Mouse (Mus musculus): ENCODE measurements around the gene Pld5. TPM values are rescaled to one million over a fixed set of nuclear protein-coding genes. Genes with fewer than 3 reads are reported as not detected.

Gene Pld5
- polyA plus RNA-seq, 1 experiment from 2014 or later = 4.6 TPM

DNA sequence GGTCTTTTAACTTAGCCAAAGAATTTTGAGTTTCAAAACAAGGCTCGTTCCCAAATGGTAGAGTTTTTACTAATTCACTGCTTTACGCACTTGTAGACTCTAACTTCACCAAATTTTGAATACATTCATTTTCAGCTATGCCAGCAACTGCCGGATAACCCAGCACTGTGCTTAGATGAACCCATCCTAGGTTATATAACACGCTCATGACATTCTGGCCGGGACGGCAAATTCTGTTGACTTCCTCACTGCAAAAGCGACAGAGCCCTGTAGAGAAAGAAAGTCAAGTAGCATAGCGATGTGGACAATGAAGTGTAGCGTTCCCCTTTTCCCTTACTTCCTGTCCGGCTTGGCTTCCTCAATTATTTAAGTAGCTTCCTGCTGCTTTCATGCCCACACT lies 51.3 kb downstream of the Pld5 start:
- H3K4me2 ChIP-seq (ENCODE audit: low read length) = no peak overlapping the region
- peaks cover 4% of the 10 kb centered on the region; the same call in 1 of the 2 replicates for H3K4me1 ChIP-seq (ENCODE audit: control insufficient read depth, insufficient read depth, low read length)
- WGBS = 86% methylated on average over 10 of the region's 10 CpGs
- DNase-seq (no peak), ATAC-seq (ENCODE audit: low FRiP score, low TSS enrichment) (no peak)
- no peaks in the 10 kb centered on the region for H3K36me3 ChIP-seq (ENCODE audit: control insufficient read depth, insufficient read depth, low read length)
- H3K9ac ChIP-seq (replicated peaks; ENCODE audit: low read length) = no peak overlapping the region
- no peaks in the 10 kb centered on the region for H3K9me3 ChIP-seq (ENCODE audit: control insufficient read depth, low read length)
- H3K4me3 ChIP-seq (replicated peaks; ENCODE audit: low read depth, low read length) = no peak overlapping the region
- no peaks in the 10 kb centered on the region for H3K27me3 ChIP-seq (ENCODE audit: control insufficient read depth, insufficient read depth, low read length)
- no peak overlapping the region for H3K27ac ChIP-seq (replicated peaks; ENCODE audit: low read depth, low read length)

DNA sequence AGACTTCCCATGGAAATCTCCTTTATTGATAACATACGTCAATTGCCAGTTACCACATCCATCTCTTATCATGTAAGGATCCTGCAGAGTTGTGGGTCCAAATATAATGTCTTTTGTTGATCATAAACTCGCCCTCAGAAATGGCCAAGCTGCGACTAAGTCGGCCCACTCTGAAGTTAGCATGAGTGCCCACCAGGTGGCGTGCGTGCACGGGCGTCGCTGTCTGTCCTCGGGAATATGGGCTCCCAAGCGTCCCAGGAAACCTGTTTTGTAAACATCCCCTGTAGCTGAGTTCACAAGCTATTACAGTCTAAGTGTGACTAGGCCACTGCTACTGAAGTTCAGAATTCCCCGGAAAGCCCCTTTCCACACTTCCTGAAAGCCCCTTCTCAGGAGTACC lies 51.9 kb downstream of the Pld5 start:
- no peak overlapping the region for H3K9ac ChIP-seq (replicated peaks; ENCODE audit: low read length)
- DNase-seq = peak; percentile 88
- no peak overlapping the region for H3K4me2 ChIP-seq (ENCODE audit: low read length)
- no peak overlapping the region for H3K27ac ChIP-seq (replicated peaks; ENCODE audit: low read depth, low read length)
- H3K27me3 ChIP-seq (ENCODE audit: control insufficient read depth, insufficient read depth, low read length) = no peaks in the 10 kb centered on the region
- H3K9me3 ChIP-seq (ENCODE audit: control insufficient read depth, low read length) = no peaks in the 10 kb centered on the region
- H3K36me3 ChIP-seq (ENCODE audit: control insufficient read depth, insufficient read depth, low read length) = no peaks in the 10 kb centered on the region
- no peak overlapping the region for H3K4me3 ChIP-seq (replicated peaks; ENCODE audit: low read depth, low read length)
- H3K4me1 ChIP-seq (ENCODE audit: control insufficient read depth, insufficient read depth, low read length) = peaks cover 4% of the 10 kb centered on the region; the same call in 1 of the 2 replicates
- WGBS = 7% methylated on average over 12 of the region's 12 CpGs
- peak; percentile 68; the same call in 1 of the 2 replicates for ATAC-seq (ENCODE audit: low FRiP score, low TSS enrichment)

DNA sequence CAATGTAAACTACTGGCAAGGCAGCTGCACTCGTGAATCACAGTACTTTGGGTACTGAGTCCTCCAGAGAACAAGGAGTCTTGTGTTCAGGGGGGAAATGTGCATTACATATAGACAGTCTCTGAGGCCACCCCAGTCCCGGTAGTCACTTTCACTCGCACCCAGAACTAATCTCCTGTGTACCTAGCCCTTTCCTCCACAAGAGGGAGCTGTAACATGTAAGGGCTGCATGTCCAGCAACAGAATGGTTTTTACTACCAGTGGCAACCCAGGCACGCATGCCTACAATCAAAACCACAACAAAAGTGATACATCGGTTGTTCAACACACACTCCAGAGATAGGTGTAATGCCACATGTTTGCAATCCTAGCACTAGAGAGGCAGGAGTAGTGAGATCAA lies 56.9 kb downstream of the Pld5 start:
- Histone ChIP-seq H3K36me3 (ENCODE audit: control insufficient read depth, insufficient read depth, low read length) (no peaks in the 10 kb centered on the region), H3K4me3 (replicated peaks; ENCODE audit: low read depth, low read length) (no peak overlapping the region), H3K4me1 (ENCODE audit: control insufficient read depth, insufficient read depth, low read length) (peaks cover 8% of the 10 kb centered on the region), H3K9ac (replicated peaks; ENCODE audit: low read length) (no peak overlapping the region), H3K9me3 (ENCODE audit: control insufficient read depth, low read length) (no peaks in the 10 kb centered on the region), H3K4me2 (ENCODE audit: low read length) (no peak overlapping the region), H3K27ac (replicated peaks; ENCODE audit: low read depth, low read length) (no peak overlapping the region), H3K27me3 (ENCODE audit: control insufficient read depth, insufficient read depth, low read length) (no peaks in the 10 kb centered on the region)
- WGBS = 91% methylated on average over 5 of the region's 5 CpGs
- DNase-seq (no peak), ATAC-seq (ENCODE audit: low FRiP score, low TSS enrichment) (no peak)

DNA sequence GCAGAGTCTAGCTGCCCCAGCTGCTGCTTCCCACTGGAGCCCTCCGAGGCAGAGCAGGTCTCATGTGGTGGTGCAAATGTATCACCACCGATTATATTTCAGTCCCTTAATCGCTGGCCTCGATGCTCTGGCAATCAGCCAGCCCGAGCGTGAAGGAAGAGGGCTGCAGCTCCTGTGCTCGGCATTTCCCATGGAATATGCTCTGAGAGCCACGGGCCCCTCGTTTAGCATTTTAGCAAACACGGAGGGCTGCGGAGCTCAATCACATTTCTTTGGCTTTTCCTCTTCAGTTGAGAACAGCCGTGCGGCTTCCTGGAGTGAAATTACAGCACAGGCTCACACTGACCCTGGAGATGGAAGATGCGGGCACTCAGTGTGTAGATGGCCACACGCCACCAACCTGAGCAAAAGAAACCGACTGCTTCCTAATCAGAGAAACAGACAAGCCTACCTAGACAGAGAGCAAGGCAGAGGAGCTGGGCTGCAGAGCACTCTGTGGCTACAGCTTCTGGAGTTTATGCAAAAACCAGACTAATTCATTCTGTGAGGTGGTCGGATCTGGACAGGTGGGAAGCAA lies 61.4 kb downstream of the Pld5 start:
- DNase-seq (peak; percentile 78), ATAC-seq (ENCODE audit: low FRiP score, low TSS enrichment) (peak; percentile 69; the same call in 1 of the 2 replicates)
- H3K27ac ChIP-seq (replicated peaks; ENCODE audit: low read depth, low read length) = peak overlapping the region; percentile 75
- H3K9me3 ChIP-seq (ENCODE audit: control insufficient read depth, low read length) = no peaks in the 10 kb centered on the region
- peaks cover 9% of the 10 kb centered on the region for H3K4me1 ChIP-seq (ENCODE audit: control insufficient read depth, insufficient read depth, low read length)
- H3K4me2 ChIP-seq (ENCODE audit: low read length) = peak overlapping the region; percentile 51
- H3K36me3 ChIP-seq (ENCODE audit: control insufficient read depth, insufficient read depth, low read length) = no peaks in the 10 kb centered on the region
- H3K27me3 ChIP-seq (ENCODE audit: control insufficient read depth, insufficient read depth, low read length) = no peaks in the 10 kb centered on the region
- 25% methylated on average over 17 of the region's 17 CpGs for WGBS
- peak overlapping the region; percentile 10; the same call in 1 of the 2 replicates for H3K4me3 ChIP-seq (replicated peaks; ENCODE audit: low read depth, low read length)
- peak overlapping the region; percentile 30 for H3K9ac ChIP-seq (replicated peaks; ENCODE audit: low read length)

DNA sequence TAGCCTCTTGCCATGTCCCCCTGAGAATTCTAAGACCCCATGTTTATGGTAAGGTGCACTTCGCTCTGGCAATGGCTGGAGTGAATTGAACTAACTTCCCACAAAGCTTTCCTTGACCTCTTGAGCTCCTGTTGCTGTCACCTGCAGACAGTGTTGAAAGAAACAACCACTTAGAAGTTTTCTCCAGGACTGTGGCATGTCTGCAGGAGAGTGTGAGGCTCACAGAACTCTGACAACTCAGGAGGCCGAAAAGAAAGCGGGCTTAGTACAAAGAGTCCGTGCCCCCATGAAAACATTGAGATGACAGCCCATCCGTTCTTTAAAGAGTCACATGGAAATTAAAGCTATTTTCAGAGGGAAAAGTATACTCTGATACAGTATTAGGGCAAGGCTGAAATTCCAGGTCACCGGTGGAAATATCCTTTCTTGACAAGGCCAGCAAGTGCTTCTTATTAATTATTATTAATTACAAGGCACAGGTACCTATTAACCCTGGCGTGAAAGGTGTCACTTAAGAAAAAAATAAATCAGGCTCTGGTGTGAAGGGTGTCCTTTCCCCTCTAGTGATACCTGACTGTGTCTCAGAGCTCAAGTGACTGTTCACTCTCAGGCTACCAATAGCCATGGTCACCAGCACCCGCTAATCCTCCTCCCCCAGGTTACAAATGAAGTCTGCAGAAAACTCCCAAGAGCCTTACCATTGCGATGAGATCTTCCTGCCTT lies 62.0 kb downstream of the Pld5 start:
- peaks cover 9% of the 10 kb centered on the region for H3K4me1 ChIP-seq (ENCODE audit: control insufficient read depth, insufficient read depth, low read length)
- ATAC-seq (ENCODE audit: low FRiP score, low TSS enrichment) = 0 out of 2 replicates have a peak, but pooled peaks have one; percentile 18
- H3K4me2 ChIP-seq (ENCODE audit: low read length) = peak overlapping the region; percentile 51
- H3K36me3 ChIP-seq (ENCODE audit: control insufficient read depth, insufficient read depth, low read length) = no peaks in the 10 kb centered on the region
- peak overlapping the region; percentile 30; the same call in 1 of the 2 replicates for H3K9ac ChIP-seq (replicated peaks; ENCODE audit: low read length)
- H3K27me3 ChIP-seq (ENCODE audit: control insufficient read depth, insufficient read depth, low read length) = no peaks in the 10 kb centered on the region
- H3K4me3 ChIP-seq (replicated peaks; ENCODE audit: low read depth, low read length) = peak overlapping the region; percentile 10; the same call in 1 of the 2 replicates
- no peak for DNase-seq
- H3K9me3 ChIP-seq (ENCODE audit: control insufficient read depth, low read length) = no peaks in the 10 kb centered on the region
- H3K27ac ChIP-seq (replicated peaks; ENCODE audit: low read depth, low read length) = peak overlapping the region; percentile 75
- WGBS = 58% methylated on average over 9 of the region's 9 CpGs

DNA sequence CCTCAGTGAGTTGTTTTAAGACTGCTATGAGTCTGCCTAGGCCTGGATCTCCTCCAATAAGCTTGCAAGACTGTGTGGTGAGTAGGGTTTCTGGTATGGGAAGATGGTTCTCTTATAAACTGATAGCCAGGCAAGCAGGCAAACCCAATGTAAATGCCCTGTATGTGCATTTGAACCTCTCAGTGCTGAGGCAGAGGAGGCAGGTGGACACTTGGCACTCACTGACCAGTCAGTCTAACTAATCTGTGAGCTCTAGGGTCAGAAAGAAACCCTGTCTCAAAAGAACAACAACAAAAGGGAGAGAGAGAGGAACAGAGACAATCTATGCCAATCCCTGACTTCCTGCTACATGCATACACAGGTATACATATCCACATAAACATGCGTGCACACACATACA lies 64.3 kb downstream of the Pld5 start:
- Histone ChIP-seq H3K9me3 (ENCODE audit: control insufficient read depth, low read length) (no peaks in the 10 kb centered on the region), H3K4me3 (replicated peaks; ENCODE audit: low read depth, low read length) (no peak overlapping the region), H3K27me3 (ENCODE audit: control insufficient read depth, insufficient read depth, low read length) (no peaks in the 10 kb centered on the region), H3K9ac (replicated peaks; ENCODE audit: low read length) (no peak overlapping the region), H3K36me3 (ENCODE audit: control insufficient read depth, insufficient read depth, low read length) (no peaks in the 10 kb centered on the region), H3K4me1 (ENCODE audit: control insufficient read depth, insufficient read depth, low read length) (peaks cover 9% of the 10 kb centered on the region), H3K27ac (replicated peaks; ENCODE audit: low read depth, low read length) (no peak overlapping the region), H3K4me2 (ENCODE audit: low read length) (no peak overlapping the region)
- no peak for ATAC-seq (ENCODE audit: low FRiP score, low TSS enrichment)
- 100% methylated on average over 1 of the region's 1 CpGs for WGBS
- DNase-seq = no peak

DNA sequence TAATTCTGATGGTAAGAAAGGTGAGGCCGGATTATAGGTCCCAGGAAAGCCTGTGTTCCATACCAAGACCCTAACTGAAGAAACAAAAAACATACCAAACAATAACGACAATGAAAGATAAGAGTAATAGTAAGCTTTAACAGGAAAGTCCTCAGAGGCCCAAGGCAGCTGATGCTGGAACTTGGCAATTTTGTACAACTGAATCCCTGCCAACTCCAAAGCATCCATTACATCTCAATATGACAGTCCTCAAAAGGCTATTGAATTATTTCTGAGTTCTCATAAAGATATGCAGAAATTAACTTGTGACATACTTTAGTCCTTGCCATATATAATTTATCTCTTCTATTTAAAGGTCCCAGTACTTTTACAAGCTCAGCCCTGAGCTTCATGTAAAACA lies 67.1 kb downstream of the Pld5 start:
- no peak for DNase-seq
- ATAC-seq (ENCODE audit: low FRiP score, low TSS enrichment) = no peak
- Histone ChIP-seq H3K9me3 (ENCODE audit: control insufficient read depth, low read length) (no peaks in the 10 kb centered on the region), H3K4me3 (replicated peaks; ENCODE audit: low read depth, low read length) (no peak overlapping the region), H3K9ac (replicated peaks; ENCODE audit: low read length) (no peak overlapping the region), H3K4me1 (ENCODE audit: control insufficient read depth, insufficient read depth, low read length) (no peaks in the 10 kb centered on the region; the same call in 1 of the 2 replicates), H3K27me3 (ENCODE audit: control insufficient read depth, insufficient read depth, low read length) (no peaks in the 10 kb centered on the region), H3K27ac (replicated peaks; ENCODE audit: low read depth, low read length) (no peak overlapping the region), H3K36me3 (ENCODE audit: control insufficient read depth, insufficient read depth, low read length) (no peaks in the 10 kb centered on the region), H3K4me2 (ENCODE audit: low read length) (no peak overlapping the region)
- WGBS = 88% methylated on average over 2 of the region's 2 CpGs

DNA sequence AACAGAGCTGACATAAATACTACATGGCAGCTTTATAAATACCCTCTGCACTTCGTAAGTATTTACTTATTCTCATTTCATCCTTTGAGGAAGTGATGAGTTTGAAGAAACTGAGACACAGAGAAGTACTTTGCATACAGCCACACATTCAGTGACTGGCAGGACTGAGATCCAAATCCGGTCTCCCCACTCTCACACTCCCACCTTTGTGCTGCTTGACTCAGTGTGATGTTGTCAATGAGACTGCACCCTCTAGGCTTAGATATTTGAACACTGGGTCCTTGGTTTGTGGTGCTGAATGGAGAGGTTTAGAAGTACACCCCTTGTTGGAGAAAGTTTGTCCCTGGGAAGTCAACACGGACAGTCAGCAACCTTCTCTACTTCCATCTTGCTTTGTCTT lies 72.8 kb downstream of the Pld5 start:
- no peaks in the 10 kb centered on the region for H3K36me3 ChIP-seq (ENCODE audit: control insufficient read depth, insufficient read depth, low read length)
- H3K9ac ChIP-seq (replicated peaks; ENCODE audit: low read length) = no peak overlapping the region
- H3K4me3 ChIP-seq (replicated peaks; ENCODE audit: low read depth, low read length) = no peak overlapping the region
- H3K9me3 ChIP-seq (ENCODE audit: control insufficient read depth, low read length) = no peaks in the 10 kb centered on the region
- DNase-seq = no peak
- 88% methylated on average over 3 of the region's 3 CpGs for WGBS
- no peak overlapping the region for H3K27ac ChIP-seq (replicated peaks; ENCODE audit: low read depth, low read length)
- H3K27me3 ChIP-seq (ENCODE audit: control insufficient read depth, insufficient read depth, low read length) = no peaks in the 10 kb centered on the region
- no peak overlapping the region for H3K4me2 ChIP-seq (ENCODE audit: low read length)
- ATAC-seq (ENCODE audit: low FRiP score, low TSS enrichment) = no peak
- H3K4me1 ChIP-seq (ENCODE audit: control insufficient read depth, insufficient read depth, low read length) = no peaks in the 10 kb centered on the region
